Mouse (Mus musculus) limb, embryonic 11.5 days (tissue): ENCODE measurements around the gene Rpgr. TPM values are rescaled to one million over a fixed set of nuclear protein-coding genes. Genes with fewer than 3 reads are reported as not detected.
A peak's percentile ranks its signal among the peaks of the same experiment; 100 is the strongest.

Experiments used
- ATAC-seq: fragments of 200-750 bp; cut with Nextera tagmentation; 2 replicates; pipeline ENCODE4 v1.8.0; 2017; ENCODE audit warnings: low read depth; ENCODE audit not compliant: insufficient number of reproducible peaks, low FRiP score, low TSS enrichment
- DNase-seq: peaks from one replicate; pipeline ENCODE4 v3.0.0-alpha.2; 2015; ENCODE audit warnings: low spot score
- H3K27ac ChIP-seq: fragments of 300-500 bp; sonication (generic); replicated peaks from 2 replicates; pipeline ENCODE4 v1.5.1; 2014; ENCODE audit warnings: low read depth, mild to moderate bottlenecking, low read length
- H3K27me3 ChIP-seq: fragments of 300-500 bp; sonication (generic); 2 replicates; pipeline ENCODE4 v1.6.1; 2014; ENCODE audit warnings: mild to moderate bottlenecking, low read length, mixed read lengths; ENCODE audit not compliant: control insufficient read depth, insufficient read depth
- H3K36me3 ChIP-seq: fragments of 300-500 bp; sonication (generic); 2 replicates; pipeline ENCODE4 v1.6.1; 2014; ENCODE audit warnings: mild to moderate bottlenecking, low read length, moderate library complexity, mixed read lengths; ENCODE audit not compliant: control insufficient read depth, insufficient read depth
- H3K4me1 ChIP-seq: fragments of 300-500 bp; sonication (generic); 2 replicates; pipeline ENCODE4 v1.6.1; 2014; ENCODE audit warnings: low read length, mixed read lengths; ENCODE audit not compliant: control insufficient read depth, insufficient read depth
- H3K4me2 ChIP-seq: fragments of 300-500 bp; sonication (generic); 2 replicates; pipeline ENCODE4 v1.6.1; 2014; ENCODE audit warnings: low read depth, mild to moderate bottlenecking, moderate library complexity; ENCODE audit not compliant: severe bottlenecking
- H3K4me3 ChIP-seq: fragments of 300-500 bp; sonication (generic); 2 replicates; pipeline ENCODE4 v1.5.1; 2014; ENCODE audit warnings: low read depth, low read length
- H3K9ac ChIP-seq: fragments of 300-500 bp; sonication (generic); 2 replicates; pipeline ENCODE4 v1.6.1; 2014; ENCODE audit warnings: mild to moderate bottlenecking, low read length
- H3K9me3 ChIP-seq: fragments of 300-500 bp; sonication (generic); 2 replicates; pipeline ENCODE4 v1.6.1; 2016; ENCODE audit warnings: low read length; ENCODE audit not compliant: control insufficient read depth
- WGBS: fragments of 180-500 bp; shearing (Covaris S2); extraction: QIAGEN DNeasy Blood & Tissue Kit; methylation state at CpG from one replicate; pipeline ENCODE4 v1.1.7; 2014; 5-methylcytosine and 5-hydroxymethylcytosine counted together
- polyA plus RNA-seq: library from polyadenylated mRNA; unstranded; fragments of >200 nt; fragmentation: Nextera tagmentation; extraction: Ambion mirVana; gene quantifications from 2 replicates; pipeline ENCODE4 v1.2.1, GENCODE M21; 2014

Rpgr gene
- polyA plus RNA-seq, 1 experiment from 2014 or later = 24.5 TPM

- no peaks in the 10 kb centered on the region for H3K4me1 ChIP-seq
- no peaks in the 10 kb centered on the region for H3K36me3 ChIP-seq
- no peak for DNase-seq
- H3K4me2 ChIP-seq = no peak overlapping the region
- no peak overlapping the region for H3K4me3 ChIP-seq
- H3K27me3 ChIP-seq = no peaks in the 10 kb centered on the region
- 85% methylated on average over 2 of the region's 2 CpGs for WGBS
- H3K27ac ChIP-seq = no peak overlapping the region
- H3K9me3 ChIP-seq = no peaks in the 10 kb centered on the region
- no peak overlapping the region for H3K9ac ChIP-seq
- no peak for ATAC-seq
Measured at GRCm38 (mm10) chrX:10233051-10233450, 16.3 kb upstream of the Rpgr start.

- Histone ChIP-seq H3K4me1 (no peaks in the 10 kb centered on the region), H3K9ac (no peak overlapping the region), H3K27ac (no peak overlapping the region), H3K4me3 (no peak overlapping the region), H3K4me2 (no peak overlapping the region), H3K36me3 (no peaks in the 10 kb centered on the region), H3K9me3 (no peaks in the 10 kb centered on the region), H3K27me3 (no peaks in the 10 kb centered on the region)
- 78% methylated on average over 6 of the region's 6 CpGs for WGBS
- ATAC-seq (no peak), DNase-seq (no peak)
Measured at GRCm38 (mm10) chrX:10219281-10219680, 2.6 kb upstream of the Rpgr start.

GRCm38 (mm10) chrX:10215972-10216371 is 748 bp downstream of the Rpgr start:
- no peaks in the 10 kb centered on the region for H3K9me3 ChIP-seq

GRCm38 (mm10) chrX:10205937-10206336 is 10.8 kb downstream of the Rpgr start:
- H3K27ac ChIP-seq = no peak overlapping the region
- no peaks in the 10 kb centered on the region for H3K27me3 ChIP-seq
- H3K4me1 ChIP-seq = no peaks in the 10 kb centered on the region
- no peak overlapping the region for H3K9ac ChIP-seq
- no peak overlapping the region for H3K4me3 ChIP-seq
- no peak for DNase-seq
- no peaks in the 10 kb centered on the region for H3K9me3 ChIP-seq
- ATAC-seq = no peak
- WGBS = 74% methylated on average over 5 of the region's 5 CpGs
- no peaks in the 10 kb centered on the region for H3K36me3 ChIP-seq
- no peak overlapping the region for H3K4me2 ChIP-seq

More at GRCm38 (mm10) chrX:10215972-10216371, 748 bp downstream of the Rpgr start:
- H3K4me2 ChIP-seq = peak overlapping the region; percentile 30; the same call in 1 of the 2 replicates
- ATAC-seq (0 out of 2 replicates have a peak, but pooled peaks have one; percentile 10), DNase-seq (no peak)
- 29% methylated on average over 16 of the region's 16 CpGs for WGBS
- peak overlapping the region; percentile 62 for H3K9ac ChIP-seq
- 0 out of 2 replicates have a peak overlapping the region, but pooled peaks have one; percentile 21 for H3K27ac ChIP-seq
- no peaks in the 10 kb centered on the region for H3K36me3 ChIP-seq
- H3K4me3 ChIP-seq = peak overlapping the region; percentile 37
- no peaks in the 10 kb centered on the region for H3K4me1 ChIP-seq
- no peaks in the 10 kb centered on the region for H3K27me3 ChIP-seq

GRCm38 (mm10) chrX:10201289-10201688 is 15.4 kb downstream of the Rpgr start:
- DNase-seq (peak; percentile 30), ATAC-seq (no peak)
- Histone ChIP-seq H3K36me3 (no peaks in the 10 kb centered on the region), H3K4me2 (no peak overlapping the region), H3K27ac (no peak overlapping the region), H3K9ac (no peak overlapping the region), H3K27me3 (no peaks in the 10 kb centered on the region), H3K9me3 (no peaks in the 10 kb centered on the region), H3K4me3 (no peak overlapping the region), H3K4me1 (no peaks in the 10 kb centered on the region)
- 23% methylated on average over 2 of the region's 2 CpGs for WGBS

- no peaks in the 10 kb centered on the region for H3K27me3 ChIP-seq
- H3K4me2 ChIP-seq = no peak overlapping the region
- H3K27ac ChIP-seq = no peak overlapping the region
- 92% methylated on average over 3 of the region's 3 CpGs for WGBS
- H3K36me3 ChIP-seq = no peaks in the 10 kb centered on the region
- no peak overlapping the region for H3K4me3 ChIP-seq
- H3K4me1 ChIP-seq = no peaks in the 10 kb centered on the region
- no peak for ATAC-seq
- no peak for DNase-seq
- H3K9me3 ChIP-seq = no peaks in the 10 kb centered on the region
- H3K9ac ChIP-seq = no peak overlapping the region
Measured at GRCm38 (mm10) chrX:10152390-10152789, 64.3 kb downstream of the Rpgr start.

- 22% methylated on average over 19 of the region's 19 CpGs for WGBS
- ATAC-seq = peak; percentile 17; the same call in 1 of the 2 replicates
- H3K9me3 ChIP-seq = no peaks in the 10 kb centered on the region
- DNase-seq = peak; percentile 44
- H3K4me1 ChIP-seq = no peaks in the 10 kb centered on the region
- H3K27me3 ChIP-seq = no peaks in the 10 kb centered on the region
- H3K4me2 ChIP-seq = peak within 1 kb of the TSS; percentile 43
- no peak within 1 kb of the TSS for H3K27ac ChIP-seq
- no peaks in the 10 kb centered on the region for H3K36me3 ChIP-seq
- peak within 1 kb of the TSS; percentile 26 for H3K4me3 ChIP-seq
- H3K9ac ChIP-seq = peak within 1 kb of the TSS; percentile 9; the same call in 1 of the 2 replicates
Measured at GRCm38 (mm10) chrX:10117065-10117719, 99.5 kb downstream of the Rpgr start, which contains the start of gene Srpx. Srpx (minus strand) TSS chrX:10117709.

- Histone ChIP-seq H3K27ac (no peak overlapping the region), H3K4me3 (no peak overlapping the region), H3K9ac (no peak overlapping the region), H3K27me3 (no peaks in the 10 kb centered on the region), H3K4me1 (no peaks in the 10 kb centered on the region), H3K9me3 (no peaks in the 10 kb centered on the region), H3K4me2 (no peak overlapping the region), H3K36me3 (no peaks in the 10 kb centered on the region)
- WGBS = 62% methylated on average over 3 of the region's 3 CpGs
- ATAC-seq = no peak
- no peak for DNase-seq
Measured at GRCm38 (mm10) chrX:10115780-10116179, 100.9 kb downstream of the Rpgr start.
